Mouse (Mus musculus) urinary bladder, postnatal 36 days (tissue): Measurements from ENCODE around the gene Txlnb.
A peak's percentile ranks its signal among the peaks of the same experiment; 100 is the strongest.
"Not testable (repeated sequence)": the region's sequence is repeated elsewhere in the genome, so short reads cannot be mapped to it uniquely, and the experiment has no call there.

Source experiments
- DNase-seq, 2 experiments: peaks; one replicate each; pipeline ENCODE4 v3.0.0; 2022; ENCODE audit warnings: low spot score in 2 of 2, mixed read lengths in 1 of 2

Gene Txlnb

DNA sequence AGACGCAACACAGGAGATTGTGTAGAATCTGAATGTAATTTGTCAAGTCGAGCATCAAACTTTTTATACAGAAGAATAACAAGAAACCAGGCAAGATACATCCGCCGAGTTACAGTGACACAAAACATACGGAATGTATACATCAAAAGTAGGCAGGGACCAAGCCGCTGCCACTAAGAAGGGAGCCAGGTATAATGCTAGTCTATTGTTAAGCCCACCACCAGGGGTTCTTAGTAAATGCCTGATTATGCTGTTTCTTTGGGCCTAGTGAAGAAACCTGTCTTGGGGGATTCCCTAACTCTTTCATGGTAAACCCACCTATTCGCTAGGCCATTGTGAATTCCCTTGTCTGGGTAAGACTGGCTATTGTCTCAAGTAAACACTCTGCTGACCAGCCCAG lies 24.4 kb downstream of the Txlnb start:
- not testable (repeated sequence) for DNase-seq

DNA sequence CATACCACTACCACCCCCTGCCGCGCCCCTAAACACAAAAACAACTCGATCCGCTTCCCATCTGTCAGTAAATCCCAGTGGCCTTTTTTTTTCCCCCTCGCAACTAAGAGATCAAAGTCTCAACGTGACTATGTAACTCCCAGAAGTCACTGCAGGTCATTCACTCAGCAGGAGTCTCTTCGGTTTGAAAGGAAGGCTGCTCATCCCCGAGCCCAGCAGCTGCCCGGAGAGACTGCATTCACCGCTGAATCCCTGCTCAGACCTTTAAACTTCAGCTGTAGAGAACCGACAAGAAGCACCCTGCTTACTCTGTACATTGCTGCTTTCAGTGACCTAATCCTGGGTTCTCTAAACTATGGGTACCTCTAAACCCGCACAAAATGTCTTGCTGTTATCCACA lies 31.4 kb downstream of the Txlnb start:
- no peak for DNase-seq

DNA sequence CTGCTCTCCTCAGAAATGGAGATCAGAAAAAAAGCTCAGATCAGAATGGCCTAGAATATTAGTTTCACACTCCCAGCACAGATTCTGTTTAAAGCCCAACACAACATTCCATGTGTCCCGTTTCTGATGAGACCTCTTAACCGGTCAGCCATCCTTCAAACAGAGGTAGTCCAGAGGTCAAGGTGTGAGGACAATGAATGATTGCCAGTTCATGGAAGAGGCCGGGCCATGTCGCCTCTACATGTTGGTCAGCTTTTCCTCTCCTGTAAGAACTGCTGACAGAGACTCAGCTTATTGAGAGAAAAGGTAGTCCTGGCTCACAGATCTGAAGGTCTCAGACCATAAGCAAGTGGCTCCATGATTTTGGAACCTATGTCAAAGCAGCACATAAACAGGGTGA lies 33.2 kb downstream of the Txlnb start:
- no peak for DNase-seq

DNA sequence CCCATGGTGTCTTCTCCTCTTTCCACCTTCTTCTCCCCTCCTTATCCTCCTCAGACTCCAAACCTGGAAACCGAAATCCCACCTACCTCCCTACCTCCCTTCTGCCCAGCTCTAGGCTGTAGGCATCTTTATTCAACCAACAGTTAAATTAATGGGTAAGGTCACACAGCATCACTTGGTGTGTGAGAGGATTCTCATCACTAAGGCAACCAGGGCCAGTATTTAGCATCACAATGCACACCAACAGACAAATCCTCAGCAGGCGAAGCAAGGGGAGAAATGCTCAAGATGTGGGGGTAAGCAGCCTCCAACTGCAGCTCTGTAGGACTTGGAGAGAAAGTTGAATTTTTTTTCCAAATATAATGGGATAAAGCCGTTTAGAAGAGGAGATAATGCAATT lies 35.0 kb downstream of the Txlnb start:
- no peak for DNase-seq

DNA sequence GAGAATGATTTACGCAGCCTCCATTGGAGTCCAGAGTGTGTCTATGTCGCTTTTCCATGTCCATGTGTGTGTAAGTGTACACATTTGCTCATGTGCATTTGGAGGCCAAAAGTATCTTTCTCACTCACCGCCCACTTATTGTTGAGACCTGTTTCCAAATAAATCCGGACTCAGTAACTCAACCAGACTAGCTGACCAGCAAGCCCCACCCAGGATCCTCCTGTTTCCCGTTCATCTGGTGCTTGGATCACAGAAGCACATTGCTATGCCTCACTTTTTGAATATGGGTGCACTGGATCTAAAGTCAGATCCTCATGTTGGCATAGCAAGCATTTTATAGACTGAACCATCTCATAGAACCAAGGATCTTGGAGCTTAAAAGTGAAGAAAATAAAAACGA lies 39.0 kb downstream of the Txlnb start:
- DNase-seq: no peak

DNA sequence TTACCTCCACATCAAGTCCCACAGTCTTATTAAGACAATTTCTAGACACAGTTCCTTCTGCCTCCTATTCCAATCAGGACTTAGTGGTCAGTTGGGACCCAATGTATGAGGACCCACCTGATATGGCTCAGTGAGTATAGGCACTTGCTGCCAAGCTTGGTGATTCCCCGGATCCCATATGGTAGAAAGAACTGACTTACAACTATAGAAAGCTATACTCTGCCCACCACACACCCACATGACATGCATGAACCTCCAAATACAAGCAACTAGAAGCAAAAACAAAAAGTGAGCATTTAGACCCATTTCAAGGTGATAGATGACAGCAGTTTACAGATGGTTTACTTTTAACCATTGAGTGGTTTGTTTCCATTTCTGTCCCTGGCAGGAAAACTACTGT lies 40.2 kb downstream of the Txlnb start:
- no peak for DNase-seq

DNA sequence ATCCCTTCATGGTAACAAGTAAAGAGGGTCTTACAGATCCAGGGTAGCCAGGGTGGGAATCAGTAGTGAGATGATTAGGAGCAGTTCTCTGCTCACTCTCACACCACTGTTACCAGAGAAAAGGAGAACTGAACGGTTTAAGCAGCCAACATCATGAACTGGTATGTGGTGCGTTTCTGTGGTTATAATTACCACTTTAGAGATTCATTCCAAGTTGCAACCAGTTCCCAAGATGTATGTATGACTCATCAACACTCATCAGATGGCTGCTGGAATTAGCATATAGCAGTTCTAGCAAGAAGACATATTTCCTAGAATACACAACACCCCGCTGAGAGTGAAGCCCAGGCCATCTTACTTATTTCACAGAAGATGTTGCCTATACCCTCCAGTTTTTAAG lies 46.0 kb downstream of the Txlnb start:
- DNase-seq: no peak

DNA sequence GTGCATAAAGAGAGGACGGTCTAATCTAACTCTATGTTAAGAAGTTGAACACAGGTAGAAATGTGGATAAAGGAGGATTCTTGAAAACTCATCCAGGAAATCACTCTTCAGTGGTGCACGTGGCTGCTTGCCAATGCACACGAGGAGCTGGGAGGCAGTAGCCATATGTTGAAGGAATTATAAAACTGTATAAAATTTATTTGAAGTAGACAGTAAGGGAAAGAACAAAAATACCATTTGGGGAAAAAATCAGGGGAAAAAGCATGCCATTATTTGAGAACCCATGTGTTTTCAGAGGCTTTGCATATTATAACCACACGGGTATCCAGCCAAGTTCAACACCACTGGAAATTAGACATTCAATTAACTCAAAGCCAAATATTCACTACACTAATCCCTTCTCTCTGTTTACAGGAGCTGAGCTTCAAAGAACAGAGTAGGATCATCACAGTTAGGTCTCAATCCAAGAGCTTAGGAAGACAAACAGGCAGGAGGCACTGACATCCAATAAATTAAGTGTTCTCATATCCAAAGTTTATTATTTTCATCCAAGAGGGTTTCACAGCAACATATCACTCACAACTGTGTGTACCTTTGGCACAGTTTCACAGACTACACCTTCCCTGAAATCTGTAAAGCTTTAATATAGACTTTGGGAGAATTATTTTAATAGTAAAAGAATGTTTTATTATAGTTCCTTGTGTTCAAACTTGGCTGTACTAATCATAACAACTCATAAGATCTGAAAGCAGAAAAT lies 48.9 kb downstream of the Txlnb start:
- no peak for DNase-seq

DNA sequence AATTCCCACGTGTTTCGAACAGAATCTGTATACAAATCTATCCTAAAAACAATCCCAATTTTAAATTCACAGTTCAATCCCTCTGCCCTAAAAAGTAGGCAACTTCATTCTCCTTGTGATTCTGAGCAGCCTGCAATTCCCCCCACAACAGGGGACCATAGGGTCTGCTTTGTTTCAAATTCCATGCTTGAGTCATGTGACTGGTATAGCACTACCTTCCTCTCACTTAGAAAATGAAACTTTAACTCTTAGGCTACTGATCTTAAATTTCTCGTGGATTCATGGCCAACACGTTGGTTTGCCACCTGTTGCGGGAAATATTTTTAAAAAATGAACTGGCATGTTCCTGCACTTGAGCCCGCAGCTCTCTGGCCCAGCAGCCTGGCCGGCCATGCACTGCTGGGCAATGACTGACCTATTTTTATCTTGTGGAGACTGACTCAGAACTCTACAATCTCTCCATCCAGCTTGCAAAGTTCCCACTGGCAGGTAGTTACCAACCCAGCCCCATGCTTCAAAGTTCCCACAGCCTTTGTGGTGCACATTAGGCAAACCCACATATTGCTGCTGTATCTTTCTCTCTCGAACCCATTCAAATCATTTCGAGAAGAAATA lies 61.7 kb downstream of the Txlnb start:
- DNase-seq: no peak

DNA sequence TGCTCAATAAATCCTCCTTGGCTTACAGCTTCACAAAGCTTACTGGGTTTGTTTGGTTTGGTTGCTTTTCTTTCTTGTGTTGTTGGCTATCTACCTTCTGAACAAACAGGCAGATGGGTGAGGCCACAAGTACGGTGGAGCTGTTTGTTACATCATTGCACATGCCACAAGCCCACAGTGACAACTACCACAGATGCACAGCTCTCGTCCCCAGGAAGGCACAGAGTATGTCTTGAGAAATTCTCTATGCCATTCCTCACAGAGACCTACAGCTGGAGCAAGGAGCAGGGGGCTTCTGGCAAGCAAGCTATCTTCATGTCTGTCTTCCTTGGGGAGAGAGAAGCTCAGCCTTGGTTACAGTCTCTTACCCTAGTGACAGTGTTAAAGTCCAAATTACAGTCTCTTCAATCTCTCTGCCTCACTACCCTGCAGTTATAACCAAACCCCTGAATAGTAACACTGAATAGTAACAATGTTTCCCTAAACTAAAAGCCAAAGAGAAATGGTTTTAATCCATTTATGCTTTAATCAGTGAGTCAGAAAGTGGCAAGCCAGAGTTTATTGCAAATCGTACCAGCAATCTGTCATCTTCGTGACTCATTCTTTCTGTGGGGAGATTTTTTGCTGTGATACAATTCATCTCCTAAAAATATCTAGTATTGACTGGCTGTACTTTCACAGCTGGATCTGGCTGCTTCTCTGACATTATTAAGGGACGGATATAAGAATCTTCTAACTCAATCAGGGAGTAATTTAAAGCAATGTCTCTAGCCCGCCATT lies 64.9 kb downstream of the Txlnb start:
- no peak for DNase-seq

DNA sequence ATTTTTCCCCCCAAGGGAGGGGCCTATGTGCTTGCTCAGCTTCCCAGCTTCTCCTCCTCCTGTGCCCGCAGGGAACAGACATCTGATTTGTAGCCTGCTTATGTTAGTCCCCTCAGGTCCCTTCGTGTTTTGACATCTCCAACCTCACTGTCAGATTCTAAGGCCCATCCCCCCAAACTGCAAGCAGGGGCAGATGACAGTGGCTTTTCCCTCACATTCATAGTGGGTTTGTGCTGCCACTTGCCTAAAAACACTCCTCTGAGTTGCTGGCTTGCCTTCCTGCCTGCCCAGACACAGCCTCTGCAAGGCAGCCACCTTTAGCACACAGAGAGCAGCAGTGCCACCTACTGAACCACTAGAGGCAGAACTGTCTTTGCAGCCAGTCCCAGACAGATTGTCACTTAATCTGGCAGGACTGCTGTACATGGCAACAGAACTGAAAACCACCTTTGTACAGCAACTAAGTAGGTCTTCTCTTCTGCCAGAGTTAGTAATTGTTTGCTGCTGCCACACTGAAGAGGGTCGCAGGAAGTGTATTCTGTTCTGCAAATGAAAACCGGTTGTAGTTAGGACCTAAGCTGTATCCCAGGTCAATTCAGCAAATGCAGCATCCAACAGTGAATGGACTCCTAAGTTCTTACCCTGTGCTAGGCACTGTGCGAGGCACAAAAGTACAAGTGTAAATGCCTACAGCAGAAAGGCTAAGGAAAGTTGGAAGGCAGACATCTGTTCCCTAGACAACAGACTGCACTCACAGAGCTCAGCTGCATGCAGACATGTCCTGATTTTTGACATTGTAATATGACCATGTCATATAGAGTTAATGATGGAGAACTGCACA lies 74.0 kb downstream of the Txlnb start:
- peak; percentile 50 to 70 for DNase-seq

DNA sequence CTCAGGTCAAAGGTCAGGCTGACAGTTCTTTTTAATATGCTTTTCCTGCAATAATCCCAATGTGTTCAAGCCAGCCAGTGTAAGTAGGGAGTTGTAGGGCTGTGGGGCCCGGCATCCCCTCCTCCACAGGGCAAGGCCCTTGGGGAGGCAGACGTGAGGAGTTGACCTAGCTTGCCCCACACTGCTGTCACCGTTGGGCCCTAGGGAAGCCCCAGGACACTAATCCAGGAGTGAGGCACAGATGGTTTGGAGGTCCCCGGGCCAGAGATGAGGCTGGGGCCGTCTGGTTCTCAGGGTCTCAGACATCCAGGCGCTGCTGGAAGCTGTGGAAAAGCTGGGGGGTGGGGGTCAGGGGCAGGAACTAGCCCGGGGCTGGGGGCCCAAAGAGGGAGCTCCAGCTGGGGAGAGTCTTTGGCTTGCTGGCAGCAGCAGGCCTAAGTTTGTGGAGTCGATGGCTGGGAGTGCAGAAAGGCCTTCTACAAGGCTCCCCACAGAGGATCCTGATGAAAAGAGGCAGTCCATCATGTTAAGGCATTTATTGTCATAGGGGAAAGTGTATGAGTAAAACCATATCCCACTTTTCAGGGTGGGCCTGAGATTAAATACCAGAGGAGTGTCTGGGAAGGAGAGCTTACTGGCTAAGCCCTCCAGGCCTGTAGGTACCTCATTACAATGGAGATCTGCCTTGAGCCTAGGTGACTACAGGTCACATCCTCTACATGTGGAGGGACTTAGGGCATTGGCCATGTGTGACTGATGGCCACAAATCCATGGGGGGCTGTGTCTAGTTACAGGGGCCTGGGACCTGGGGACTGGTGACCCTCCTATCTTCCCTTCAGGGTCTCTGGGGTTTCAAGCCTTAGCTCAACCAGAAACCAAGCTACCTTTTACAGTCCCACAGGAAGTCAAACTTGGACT lies 82.2 kb downstream of the Txlnb start:
- DNase-seq: no peak

DNA sequence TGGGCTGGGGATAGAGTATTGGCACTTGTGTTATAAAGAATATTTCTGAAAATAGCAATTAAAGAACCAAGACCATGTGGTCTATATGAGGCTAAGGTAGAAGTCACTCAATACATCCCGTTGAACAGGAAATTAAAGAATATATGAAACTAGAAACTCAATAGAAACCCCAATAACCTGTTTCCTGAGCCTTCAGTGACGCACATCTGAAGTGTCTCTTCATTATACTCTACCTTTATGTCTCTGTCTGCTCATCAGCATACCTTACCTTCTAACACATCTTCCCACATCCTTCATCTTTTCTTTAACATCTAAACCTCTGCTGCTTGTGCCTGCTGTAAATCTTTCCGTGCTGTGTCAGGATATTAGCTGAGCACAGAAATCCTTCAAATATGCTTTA lies 84.0 kb downstream of the Txlnb start:
- no peak for DNase-seq

DNA sequence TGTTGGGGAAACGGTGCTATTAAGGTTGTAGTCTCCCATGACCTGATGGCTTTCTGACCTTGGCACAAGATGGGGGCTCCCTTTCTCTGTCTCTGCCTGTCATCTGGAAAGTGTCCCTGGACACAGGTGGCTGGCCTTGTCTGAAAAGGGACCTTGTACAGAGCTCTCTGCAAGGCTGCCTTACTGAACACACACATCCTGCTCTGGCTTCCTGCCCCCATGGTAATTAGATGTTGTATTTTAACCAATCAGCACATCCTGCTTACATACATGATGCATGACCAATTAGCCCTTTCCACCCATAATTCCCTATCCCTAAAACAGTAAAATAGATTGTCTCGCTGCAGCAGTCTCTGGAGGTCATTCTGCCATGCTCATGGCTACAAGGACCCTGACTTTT lies 84.7 kb downstream of the Txlnb start:
- no peak for DNase-seq
